Mouse (Mus musculus): ENCODE measurements at regions not wholly inside any gene's neighbourhood (a gene's known extent, or its start where the extent isn't known, plus 50 kb on each side); places are given as distances from the start of the nearest gene placed in this dataset.
A peak's percentile ranks its signal among the peaks of the same experiment; 100 is the strongest.

DNA sequence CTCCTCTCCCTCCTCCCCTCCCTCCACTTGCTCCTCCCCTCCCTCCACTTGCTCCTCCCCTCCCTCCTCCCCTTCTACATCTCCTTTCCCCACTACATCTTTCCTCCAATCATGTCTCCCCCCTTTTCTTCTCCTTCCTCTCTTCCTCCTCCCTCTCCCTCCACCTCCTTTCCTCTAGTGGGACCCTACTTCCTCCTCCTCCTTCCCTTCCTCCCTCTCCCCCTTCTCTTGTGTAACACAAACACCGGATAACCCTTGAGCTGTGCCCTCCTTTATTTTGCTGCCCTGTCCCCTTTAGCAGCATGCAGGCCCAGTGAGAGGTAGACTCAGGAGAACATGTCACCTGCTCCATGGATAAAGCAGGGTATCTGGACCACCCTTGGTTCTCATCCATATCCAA lies 339.1 kb upstream of the Cdh4 start:
- no peak for DNase-seq (ENCODE audit: low spot score)
- H3K36me3 ChIP-seq = no peaks in the 10 kb centered on the region
- no peak overlapping the region for H3K4me3 ChIP-seq
- H3K4me1 ChIP-seq = no peaks in the 10 kb centered on the region
- 92% methylated on average over 1 of the region's 1 CpGs for WGBS
- H3K9me3 ChIP-seq = no peaks in the 10 kb centered on the region
- no peak overlapping the region for H3K27ac ChIP-seq
- H3K27me3 ChIP-seq (ENCODE audit: insufficient read depth, poor library complexity, severe bottlenecking) = no peaks in the 10 kb centered on the region

DNA sequence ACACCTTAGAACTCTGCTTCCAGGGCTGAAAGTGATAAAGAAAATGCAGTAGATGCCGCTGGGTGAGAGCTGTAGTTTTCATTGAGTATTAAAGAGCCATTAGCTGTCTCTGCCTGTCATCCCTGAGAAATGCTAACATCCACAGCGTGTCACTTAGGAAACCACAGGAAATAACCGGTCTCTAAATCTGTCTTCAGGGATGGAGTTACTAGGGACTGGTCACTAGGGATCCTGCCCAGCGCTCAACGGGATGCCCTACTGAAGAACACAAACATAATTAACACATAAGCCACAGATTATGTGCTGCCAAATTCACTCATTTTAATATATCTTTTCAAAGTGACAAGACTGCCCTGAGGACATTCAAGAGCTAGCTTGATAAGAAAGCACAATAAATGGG lies 329.3 kb upstream of the Cdh4 start:
- H3K36me3 ChIP-seq = no peaks in the 10 kb centered on the region
- H3K27ac ChIP-seq = no peak overlapping the region
- DNase-seq (ENCODE audit: low spot score) = no peak
- WGBS = 52% methylated on average over 5 of the region's 5 CpGs
- H3K27me3 ChIP-seq (ENCODE audit: insufficient read depth, poor library complexity, severe bottlenecking) = no peaks in the 10 kb centered on the region
- H3K4me3 ChIP-seq = no peak overlapping the region
- H3K4me1 ChIP-seq = no peaks in the 10 kb centered on the region; the same call in 1 of the 2 replicates
- no peaks in the 10 kb centered on the region for H3K9me3 ChIP-seq

GRCm38 (mm10) chr2:179128018-179128417 lies 314.2 kb upstream of the Cdh4 start:
- Histone ChIP-seq H3K9me3 (no peaks in the 10 kb centered on the region), H3K4me1 (no peaks in the 10 kb centered on the region), H3K4me3 (no peak overlapping the region), H3K27me3 (ENCODE audit: insufficient read depth, poor library complexity, severe bottlenecking) (0 out of 2 replicates have a peak, but pooled peaks cover under 1% of the 10 kb centered on the region), H3K27ac (no peak overlapping the region), H3K36me3 (no peaks in the 10 kb centered on the region)
- 76% methylated on average over 3 of the region's 3 CpGs for WGBS
- DNase-seq (ENCODE audit: low spot score) = no peak

GRCm38 (mm10) chr2:179128432-179128831 lies 313.8 kb upstream of the Cdh4 start:
- H3K27me3 ChIP-seq (ENCODE audit: insufficient read depth, poor library complexity, severe bottlenecking) = no peaks in the 10 kb centered on the region
- H3K4me1 ChIP-seq = no peaks in the 10 kb centered on the region
- no peak for DNase-seq (ENCODE audit: low spot score)
- no peak overlapping the region for H3K4me3 ChIP-seq
- WGBS = 85% methylated on average over 5 of the region's 5 CpGs
- no peaks in the 10 kb centered on the region for H3K9me3 ChIP-seq
- no peaks in the 10 kb centered on the region for H3K36me3 ChIP-seq
- H3K27ac ChIP-seq = no peak overlapping the region

- Histone ChIP-seq H3K4me3 (no peak overlapping the region), H3K4me1 (no peaks in the 10 kb centered on the region), H3K36me3 (no peaks in the 10 kb centered on the region), H3K27ac (no peak overlapping the region), H3K9me3 (no peaks in the 10 kb centered on the region), H3K27me3 (ENCODE audit: insufficient read depth, poor library complexity, severe bottlenecking) (no peaks in the 10 kb centered on the region)
- WGBS = 64% methylated on average over 5 of the region's 5 CpGs
- no peak for DNase-seq (ENCODE audit: low spot score)
These were observed 311.2 kb upstream of the Cdh4 start for GRCm38 (mm10) chr2:179131004-179131403.

- WGBS = 77% methylated on average over 8 of the region's 8 CpGs
- no peak overlapping the region for H3K27ac ChIP-seq
- no peaks in the 10 kb centered on the region for H3K27me3 ChIP-seq (ENCODE audit: insufficient read depth, poor library complexity, severe bottlenecking)
- no peak overlapping the region for H3K4me3 ChIP-seq
- no peaks in the 10 kb centered on the region for H3K36me3 ChIP-seq
- no peaks in the 10 kb centered on the region for H3K9me3 ChIP-seq
- H3K4me1 ChIP-seq = no peaks in the 10 kb centered on the region
- no peak for DNase-seq (ENCODE audit: low spot score)
These were observed 299.9 kb upstream of the Cdh4 start for GRCm38 (mm10) chr2:179142313-179142712.

- DNase-seq (ENCODE audit: low spot score) = no peak
- Histone ChIP-seq H3K4me1 (no peaks in the 10 kb centered on the region), H3K27ac (no peak overlapping the region), H3K9me3 (no peaks in the 10 kb centered on the region), H3K36me3 (no peaks in the 10 kb centered on the region), H3K4me3 (no peak overlapping the region), H3K27me3 (ENCODE audit: insufficient read depth, poor library complexity, severe bottlenecking) (no peaks in the 10 kb centered on the region; the same call in 1 of the 2 replicates)
- WGBS = 72% methylated on average over 2 of the region's 2 CpGs
These were observed 296.5 kb upstream of the Cdh4 start for GRCm38 (mm10) chr2:179145726-179146125.

GRCm38 (mm10) chr2:179146274-179146673 lies 296.0 kb upstream of the Cdh4 start:
- WGBS = 47% methylated on average over 4 of the region's 4 CpGs

GRCm38 (mm10) chr2:179148194-179148593 lies 294.0 kb upstream of the Cdh4 start:
- H3K4me1 ChIP-seq = no peaks in the 10 kb centered on the region
- no peak for DNase-seq (ENCODE audit: low spot score)
- H3K9me3 ChIP-seq = no peaks in the 10 kb centered on the region
- no peak overlapping the region for H3K27ac ChIP-seq
- no peak overlapping the region for H3K4me3 ChIP-seq
- no peaks in the 10 kb centered on the region for H3K36me3 ChIP-seq
- H3K27me3 ChIP-seq (ENCODE audit: insufficient read depth, poor library complexity, severe bottlenecking) = no peaks in the 10 kb centered on the region; the same call in 1 of the 2 replicates
- 65% methylated on average over 5 of the region's 5 CpGs for WGBS

More at GRCm38 (mm10) chr2:179146274-179146673, 296.0 kb upstream of the Cdh4 start:
- no peaks in the 10 kb centered on the region; the same call in 1 of the 2 replicates for H3K27me3 ChIP-seq (ENCODE audit: insufficient read depth, poor library complexity, severe bottlenecking)
- H3K27ac ChIP-seq = no peak overlapping the region
- no peak for DNase-seq (ENCODE audit: low spot score)
- no peaks in the 10 kb centered on the region for H3K36me3 ChIP-seq
- H3K4me3 ChIP-seq = no peak overlapping the region
- no peaks in the 10 kb centered on the region for H3K9me3 ChIP-seq
- no peaks in the 10 kb centered on the region for H3K4me1 ChIP-seq

DNA sequence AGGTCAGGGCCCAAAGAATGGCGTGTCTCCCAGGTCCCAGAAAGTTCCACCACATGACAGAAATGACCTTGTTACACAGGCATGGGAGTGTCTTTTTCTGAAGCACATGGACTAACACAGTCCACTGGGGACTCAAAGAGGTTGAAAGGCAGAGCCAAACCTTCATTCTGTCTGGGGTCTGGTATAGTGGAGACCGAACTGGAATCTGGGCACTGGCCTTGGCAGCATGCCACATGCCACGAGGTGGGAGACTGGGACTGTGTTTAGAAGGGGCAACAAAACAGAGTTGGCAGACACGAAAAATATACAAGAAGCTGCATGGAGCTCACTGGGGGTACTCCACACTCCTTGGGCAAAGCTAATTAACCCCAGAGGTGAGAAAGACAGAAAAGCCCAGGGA lies 293.6 kb upstream of the Cdh4 start:
- no peaks in the 10 kb centered on the region for H3K36me3 ChIP-seq
- WGBS = 65% methylated on average over 4 of the region's 4 CpGs

GRCm38 (mm10) chr2:179158881-179159280 lies 283.4 kb upstream of the Cdh4 start:
- H3K36me3 ChIP-seq = no peaks in the 10 kb centered on the region
- 88% methylated on average over 9 of the region's 9 CpGs for WGBS
- H3K27ac ChIP-seq = no peak overlapping the region
- no peaks in the 10 kb centered on the region; the same call in 1 of the 2 replicates for H3K27me3 ChIP-seq (ENCODE audit: insufficient read depth, poor library complexity, severe bottlenecking)
- peak; percentile 66 for DNase-seq (ENCODE audit: low spot score)
- no peaks in the 10 kb centered on the region for H3K9me3 ChIP-seq
- no peaks in the 10 kb centered on the region for H3K4me1 ChIP-seq
- H3K4me3 ChIP-seq = no peak overlapping the region

More for the DNA sequence above, 293.6 kb upstream of the Cdh4 start:
- H3K4me1 ChIP-seq = no peaks in the 10 kb centered on the region
- no peak for DNase-seq (ENCODE audit: low spot score)
- no peaks in the 10 kb centered on the region; the same call in 1 of the 2 replicates for H3K27me3 ChIP-seq (ENCODE audit: insufficient read depth, poor library complexity, severe bottlenecking)
- H3K4me3 ChIP-seq = no peak overlapping the region
- H3K9me3 ChIP-seq = no peaks in the 10 kb centered on the region
- H3K27ac ChIP-seq = no peak overlapping the region

- Histone ChIP-seq H3K27me3 (ENCODE audit: insufficient read depth, poor library complexity, severe bottlenecking) (no peaks in the 10 kb centered on the region; the same call in 1 of the 2 replicates), H3K36me3 (no peaks in the 10 kb centered on the region), H3K4me3 (no peak overlapping the region), H3K27ac (no peak overlapping the region), H3K4me1 (no peaks in the 10 kb centered on the region), H3K9me3 (no peaks in the 10 kb centered on the region)
- 81% methylated on average over 5 of the region's 5 CpGs for WGBS
- peak; percentile 62 for DNase-seq (ENCODE audit: low spot score)
These were observed 279.1 kb upstream of the Cdh4 start for GRCm38 (mm10) chr2:179163116-179163515.

- Histone ChIP-seq H3K27me3 (ENCODE audit: insufficient read depth, poor library complexity, severe bottlenecking) (no peaks in the 10 kb centered on the region), H3K4me1 (peaks cover 9% of the 10 kb centered on the region), H3K9me3 (no peaks in the 10 kb centered on the region), H3K4me3 (no peak overlapping the region), H3K27ac (no peak overlapping the region), H3K36me3 (no peaks in the 10 kb centered on the region)
- 6% methylated on average over 6 of the region's 6 CpGs for WGBS
- DNase-seq (ENCODE audit: low spot score) = no peak
These were observed 272.1 kb upstream of the Cdh4 start for GRCm38 (mm10) chr2:179170157-179170556.

- DNase-seq (ENCODE audit: low spot score) = no peak
- Histone ChIP-seq H3K9me3 (no peaks in the 10 kb centered on the region), H3K4me3 (no peak overlapping the region), H3K4me1 (peaks cover 9% of the 10 kb centered on the region), H3K27ac (no peak overlapping the region), H3K27me3 (ENCODE audit: insufficient read depth, poor library complexity, severe bottlenecking) (no peaks in the 10 kb centered on the region), H3K36me3 (no peaks in the 10 kb centered on the region)
- 19% methylated on average over 3 of the region's 3 CpGs for WGBS
These were observed 271.6 kb upstream of the Cdh4 start for GRCm38 (mm10) chr2:179170608-179171007.
